Mouse (Mus musculus): ENCODE data around the gene Ube2u. TPM values are rescaled to one million over a fixed set of nuclear protein-coding genes. Genes with fewer than 3 reads are reported as not detected.

Gene Ube2u
- polyA plus RNA-seq, 1 experiment: not detected

- Histone ChIP-seq H3K4me1 (ENCODE audit: control insufficient read depth, insufficient read depth, insufficient read length) (no peaks in the 10 kb centered on the region), H3K27me3 (ENCODE audit: control insufficient read depth, insufficient read depth, low read length) (no peaks in the 10 kb centered on the region), H3K4me3 (ENCODE audit: extremely low read depth, insufficient read depth, insufficient read length) (no peak overlapping the region), H3K36me3 (ENCODE audit: control insufficient read depth, insufficient read depth, low read length) (no peaks in the 10 kb centered on the region), H3K27ac (ENCODE audit: insufficient read depth, low read length) (no peak overlapping the region)
- 69% methylated on average over 6 of the region's 6 CpGs for WGBS
- DNase-seq (ENCODE audit: low read depth in 1 of 2, low spot score in 2 of 2): no peak
- no peak for TF ChIP-seq CTCF (IDR thresholded peaks at IDR 0.05; ENCODE audit: extremely low read depth, insufficient read depth, insufficient read length, insufficient replicate concordance)
- TF ChIP-seq POLR2A (IDR thresholded peaks at IDR 0.05; ENCODE audit: low read depth, low read length): no peak
These were observed 43.9 kb downstream of the Ube2u start for GRCm38 (mm10) chr4:100522534-100522933.

DNA sequence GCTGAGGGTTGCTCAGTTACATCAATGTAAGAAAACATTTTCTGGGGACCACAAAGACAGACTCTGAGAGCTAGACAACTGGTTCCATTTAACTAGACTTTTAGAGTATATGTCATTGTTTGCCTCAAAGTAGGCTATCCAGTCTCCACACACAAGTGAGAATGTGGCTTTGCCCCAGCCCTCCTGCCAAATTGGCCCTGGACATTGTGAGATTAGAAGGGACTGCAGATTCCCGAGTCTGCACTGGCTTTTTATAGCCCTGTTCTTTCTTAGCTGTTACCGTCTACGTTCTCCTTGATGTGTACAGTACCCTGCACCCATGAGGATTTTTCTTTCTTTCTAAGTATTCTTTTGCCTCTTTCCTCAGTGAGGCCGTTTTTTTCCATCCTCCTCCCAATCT lies 46.1 kb downstream of the Ube2u start:
- Histone ChIP-seq H3K4me3 (ENCODE audit: extremely low read depth, insufficient read depth, insufficient read length) (no peak overlapping the region), H3K4me1 (ENCODE audit: control insufficient read depth, insufficient read depth, insufficient read length) (no peaks in the 10 kb centered on the region), H3K27me3 (ENCODE audit: control insufficient read depth, insufficient read depth, low read length) (0 out of 2 replicates have a peak, but pooled peaks cover 1% of the 10 kb centered on the region), H3K27ac (ENCODE audit: insufficient read depth, low read length) (no peak overlapping the region), H3K36me3 (ENCODE audit: control insufficient read depth, insufficient read depth, low read length) (no peaks in the 10 kb centered on the region)
- 78% methylated on average over 4 of the region's 4 CpGs for WGBS
- no peak for DNase-seq (ENCODE audit: low read depth in 1 of 2, low spot score in 2 of 2)
- TF ChIP-seq POLR2A (IDR thresholded peaks at IDR 0.05; ENCODE audit: low read depth, low read length): no peak
- TF ChIP-seq CTCF (IDR thresholded peaks at IDR 0.05; ENCODE audit: extremely low read depth, insufficient read depth, insufficient read length, insufficient replicate concordance): no peak

- DNase-seq (ENCODE audit: low read depth in 1 of 2, low spot score in 2 of 2): no peak
- TF ChIP-seq POLR2A (IDR thresholded peaks at IDR 0.05; ENCODE audit: low read depth, low read length) (no peak), CTCF (IDR thresholded peaks at IDR 0.05; ENCODE audit: extremely low read depth, insufficient read depth, insufficient read length, insufficient replicate concordance) (no peak)
- Histone ChIP-seq H3K36me3 (ENCODE audit: control insufficient read depth, insufficient read depth, low read length) (no peaks in the 10 kb centered on the region), H3K4me3 (ENCODE audit: extremely low read depth, insufficient read depth, insufficient read length) (no peak overlapping the region), H3K27me3 (ENCODE audit: control insufficient read depth, insufficient read depth, low read length) (0 out of 2 replicates have a peak, but pooled peaks cover 1% of the 10 kb centered on the region), H3K27ac (ENCODE audit: insufficient read depth, low read length) (no peak overlapping the region), H3K4me1 (ENCODE audit: control insufficient read depth, insufficient read depth, insufficient read length) (no peaks in the 10 kb centered on the region)
- 80% methylated on average over 6 of the region's 6 CpGs for WGBS
These were observed 47.6 kb downstream of the Ube2u start for GRCm38 (mm10) chr4:100526296-100526695.

- TF ChIP-seq POLR2A (IDR thresholded peaks at IDR 0.05; ENCODE audit: low read depth, low read length) (no peak), CTCF (IDR thresholded peaks at IDR 0.05; ENCODE audit: extremely low read depth, insufficient read depth, insufficient read length, insufficient replicate concordance) (no peak)
- no peak for DNase-seq (ENCODE audit: low read depth in 1 of 2, low spot score in 2 of 2)
- Histone ChIP-seq H3K4me3 (ENCODE audit: extremely low read depth, insufficient read depth, insufficient read length) (no peak overlapping the region), H3K36me3 (ENCODE audit: control insufficient read depth, insufficient read depth, low read length) (no peaks in the 10 kb centered on the region), H3K27ac (ENCODE audit: insufficient read depth, low read length) (no peak overlapping the region), H3K4me1 (ENCODE audit: control insufficient read depth, insufficient read depth, insufficient read length) (no peaks in the 10 kb centered on the region), H3K27me3 (ENCODE audit: control insufficient read depth, insufficient read depth, low read length) (0 out of 2 replicates have a peak, but pooled peaks cover 1% of the 10 kb centered on the region)
- 26% methylated on average over 3 of the region's 3 CpGs for WGBS
These were observed 48.4 kb downstream of the Ube2u start for GRCm38 (mm10) chr4:100527086-100527485.

- no peak overlapping the region for H3K4me3 ChIP-seq (ENCODE audit: extremely low read depth, insufficient read depth, insufficient read length)
- no peaks in the 10 kb centered on the region for H3K36me3 ChIP-seq (ENCODE audit: control insufficient read depth, insufficient read depth, low read length)
- no peak for TF ChIP-seq CTCF (IDR thresholded peaks at IDR 0.05; ENCODE audit: extremely low read depth, insufficient read depth, insufficient read length, insufficient replicate concordance)
- TF ChIP-seq POLR2A (IDR thresholded peaks at IDR 0.05; ENCODE audit: low read depth, low read length): no peak
- H3K4me1 ChIP-seq (ENCODE audit: control insufficient read depth, insufficient read depth, insufficient read length): no peaks in the 10 kb centered on the region
- 0 out of 2 replicates have a peak, but pooled peaks cover 1% of the 10 kb centered on the region for H3K27me3 ChIP-seq (ENCODE audit: control insufficient read depth, insufficient read depth, low read length)
- DNase-seq (ENCODE audit: low read depth in 1 of 2, low spot score in 2 of 2): no peak
- WGBS: 21% methylated on average over 15 of the region's 15 CpGs
- no peak overlapping the region for H3K27ac ChIP-seq (ENCODE audit: insufficient read depth, low read length)
These were observed 48.9 kb downstream of the Ube2u start for GRCm38 (mm10) chr4:100527554-100528001.

GRCm38 (mm10) chr4:100533607-100534006 lies 55.0 kb downstream of the Ube2u start:
- Histone ChIP-seq H3K4me1 (ENCODE audit: control insufficient read depth, insufficient read depth, insufficient read length) (no peaks in the 10 kb centered on the region), H3K4me3 (ENCODE audit: extremely low read depth, insufficient read depth, insufficient read length) (no peak overlapping the region), H3K27ac (ENCODE audit: insufficient read depth, low read length) (no peak overlapping the region), H3K36me3 (ENCODE audit: control insufficient read depth, insufficient read depth, low read length) (no peaks in the 10 kb centered on the region), H3K27me3 (ENCODE audit: control insufficient read depth, insufficient read depth, low read length) (no peaks in the 10 kb centered on the region)
- no peak for TF ChIP-seq POLR2A (IDR thresholded peaks at IDR 0.05; ENCODE audit: low read depth, low read length)
- no peak for TF ChIP-seq CTCF (IDR thresholded peaks at IDR 0.05; ENCODE audit: extremely low read depth, insufficient read depth, insufficient read length, insufficient replicate concordance)
- WGBS: 72% methylated on average over 6 of the region's 6 CpGs
- no peak for DNase-seq (ENCODE audit: low read depth in 1 of 2, low spot score in 2 of 2)

DNA sequence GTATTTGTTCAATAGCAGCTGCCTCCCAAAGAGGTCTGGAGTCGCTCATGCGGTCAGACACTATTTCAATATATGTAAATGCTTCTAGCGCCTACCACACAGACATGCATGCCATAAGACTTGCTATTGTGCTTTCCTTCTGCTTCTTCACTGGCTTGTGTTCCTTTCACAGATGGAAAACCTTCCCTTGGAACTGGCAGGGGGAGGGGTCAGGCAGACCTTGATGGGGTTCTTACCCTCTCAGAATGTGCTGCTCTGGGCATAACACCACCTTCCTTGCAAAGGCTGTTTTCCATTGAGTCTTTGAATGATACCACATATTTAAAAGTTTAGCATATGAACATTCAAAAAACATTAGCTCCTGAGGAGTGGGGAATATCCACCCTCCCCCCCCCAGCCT lies 56.3 kb downstream of the Ube2u start:
- H3K27ac ChIP-seq (ENCODE audit: insufficient read depth, low read length): no peak overlapping the region
- no peaks in the 10 kb centered on the region for H3K36me3 ChIP-seq (ENCODE audit: control insufficient read depth, insufficient read depth, low read length)
- H3K4me1 ChIP-seq (ENCODE audit: control insufficient read depth, insufficient read depth, insufficient read length): no peaks in the 10 kb centered on the region
- no peak for DNase-seq (ENCODE audit: low read depth in 1 of 2, low spot score in 2 of 2)
- H3K4me3 ChIP-seq (ENCODE audit: extremely low read depth, insufficient read depth, insufficient read length): no peak overlapping the region
- 89% methylated on average over 3 of the region's 3 CpGs for WGBS
- TF ChIP-seq POLR2A (IDR thresholded peaks at IDR 0.05; ENCODE audit: low read depth, low read length): no peak
- no peak for TF ChIP-seq CTCF (IDR thresholded peaks at IDR 0.05; ENCODE audit: extremely low read depth, insufficient read depth, insufficient read length, insufficient replicate concordance)
- no peaks in the 10 kb centered on the region for H3K27me3 ChIP-seq (ENCODE audit: control insufficient read depth, insufficient read depth, low read length)
